Mouse (Mus musculus) cerebellum, adult (tissue): ENCODE measurements around the gene Lyplal1.
A peak's percentile ranks its signal among the peaks of the same experiment; 100 is the strongest.

ENCODE experiments used
- ATAC-seq: cut with Nextera tagmentation; 2 replicates; pipeline ENCODE4 v1.9.2; 2017; ENCODE audit warnings: mild to moderate bottlenecking, moderate library complexity, mixed read lengths; ENCODE audit not compliant: insufficient number of reproducible peaks, low FRiP score, low TSS enrichment

Lyplal1 gene

DNA sequence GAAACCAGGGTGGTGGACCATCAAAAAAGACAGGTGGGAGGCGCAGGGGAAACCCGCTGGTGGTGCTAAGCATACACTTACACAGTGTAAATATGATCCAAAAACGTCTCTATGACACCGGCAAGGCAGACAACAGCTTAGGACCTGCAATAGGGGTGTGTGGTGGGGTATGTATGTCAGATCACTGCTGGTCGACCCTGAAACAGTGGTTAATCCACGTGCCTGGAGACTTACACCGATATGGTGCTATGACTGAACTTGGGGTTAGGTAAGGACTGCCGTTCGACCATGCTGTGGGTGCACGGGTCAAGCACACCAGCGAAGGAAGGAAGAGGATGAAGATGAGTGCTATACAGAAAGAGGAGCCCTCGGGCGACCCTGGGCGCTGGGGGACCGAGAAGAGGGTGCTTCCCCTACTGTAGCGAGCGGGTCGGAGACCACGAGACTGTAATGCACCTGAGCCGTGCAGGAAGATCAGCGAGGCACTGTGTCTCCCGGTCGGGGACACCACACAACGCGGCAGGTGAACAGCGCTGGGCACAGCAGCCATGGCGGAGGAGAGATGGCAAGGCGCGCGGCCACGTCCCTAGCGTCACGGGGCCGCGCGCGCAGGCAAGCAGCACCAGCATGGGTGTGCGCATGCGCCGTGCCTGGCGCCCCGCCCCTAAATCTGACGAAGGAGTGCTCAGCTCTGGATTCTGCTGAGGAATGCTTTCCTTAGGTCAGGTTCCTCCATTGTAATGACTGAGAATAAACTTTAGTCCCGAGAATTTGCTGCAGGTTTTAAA, at the start of gene Lyplal1:
Gene Lyplal1 (minus strand): TSS at position 610 of the 788 bp plus-strand sequence.
- peak; percentile 94 for ATAC-seq

DNA sequence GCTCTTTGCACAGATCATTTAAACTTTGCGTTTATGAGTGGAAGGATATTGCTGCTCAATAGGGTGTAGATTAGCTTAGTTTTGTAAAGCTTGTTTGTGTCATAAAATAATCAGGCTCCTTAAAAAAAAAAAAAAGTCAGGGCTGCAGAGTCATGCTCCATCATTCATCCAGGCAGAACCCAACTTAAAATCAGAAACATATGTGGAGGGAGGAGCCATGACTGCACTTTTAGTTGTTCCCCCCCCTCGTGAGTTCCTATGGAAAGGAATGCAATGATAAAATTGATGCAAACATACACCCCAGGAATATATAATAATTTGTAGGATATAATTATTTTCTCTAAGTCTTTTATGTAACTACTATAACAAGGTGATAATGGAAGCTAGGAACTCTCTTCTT, 46.5 kb upstream of the Lyplal1 start:
- no peak for ATAC-seq

DNA sequence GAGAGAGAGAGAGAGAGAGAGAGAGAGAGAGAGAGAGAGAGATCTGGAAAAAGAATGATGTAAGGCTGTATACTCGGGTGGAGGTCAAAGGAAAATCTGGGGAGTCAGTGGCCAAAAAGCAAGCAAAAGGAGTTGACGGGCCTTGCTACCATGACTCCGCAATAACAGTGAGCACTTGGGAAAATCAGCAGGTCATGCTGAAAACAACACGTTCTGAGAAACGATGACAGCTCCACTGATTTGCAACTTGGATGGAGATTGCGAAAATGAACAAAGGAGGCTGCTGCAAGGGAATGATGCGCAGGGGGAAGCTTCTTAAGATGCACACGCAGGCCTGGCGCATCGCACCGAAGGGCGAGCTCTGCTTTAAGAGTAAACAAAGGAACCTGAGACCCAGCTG, 46.1 kb upstream of the Lyplal1 start:
- no peak for ATAC-seq

DNA sequence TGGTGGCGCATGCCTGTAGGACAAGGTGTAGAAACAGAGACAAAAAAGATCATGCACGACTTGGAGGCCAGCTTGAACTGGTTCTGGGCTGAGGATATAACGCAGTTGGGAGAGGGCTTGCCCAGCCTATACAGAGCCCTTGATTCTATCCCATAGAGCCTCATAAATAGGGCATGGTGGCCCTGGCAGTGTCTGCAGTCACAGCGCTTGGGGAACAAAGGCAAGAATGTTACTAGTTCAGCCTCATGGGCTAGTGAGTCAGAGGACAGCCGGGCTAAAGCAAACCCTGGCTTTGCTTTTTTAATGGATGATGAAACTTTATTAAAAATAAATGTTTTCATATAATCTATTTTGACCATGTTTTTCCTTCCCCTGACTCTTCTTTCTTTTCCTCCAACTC, 33.3 kb upstream of the Lyplal1 start:
- no peak for ATAC-seq

DNA sequence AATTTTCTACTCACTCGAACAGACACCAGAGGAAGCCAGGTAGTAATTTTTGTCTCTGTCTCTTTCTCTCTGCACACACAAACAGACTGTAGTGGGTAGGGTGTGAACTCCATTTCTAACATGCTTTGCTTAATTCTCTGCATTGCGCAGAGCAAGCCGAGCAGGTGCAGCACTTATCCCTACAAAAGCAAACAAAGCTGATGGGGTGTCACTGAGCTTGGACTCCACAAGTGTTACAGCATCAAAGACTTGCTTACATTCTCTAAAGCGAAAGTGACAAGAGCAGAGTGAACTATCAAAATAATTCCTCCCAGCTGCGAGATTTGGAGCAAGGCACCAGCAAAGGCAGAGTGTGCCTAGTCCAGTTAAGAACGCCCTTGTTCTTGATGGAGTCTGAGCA, 28.3 kb upstream of the Lyplal1 start:
- ATAC-seq: no peak

DNA sequence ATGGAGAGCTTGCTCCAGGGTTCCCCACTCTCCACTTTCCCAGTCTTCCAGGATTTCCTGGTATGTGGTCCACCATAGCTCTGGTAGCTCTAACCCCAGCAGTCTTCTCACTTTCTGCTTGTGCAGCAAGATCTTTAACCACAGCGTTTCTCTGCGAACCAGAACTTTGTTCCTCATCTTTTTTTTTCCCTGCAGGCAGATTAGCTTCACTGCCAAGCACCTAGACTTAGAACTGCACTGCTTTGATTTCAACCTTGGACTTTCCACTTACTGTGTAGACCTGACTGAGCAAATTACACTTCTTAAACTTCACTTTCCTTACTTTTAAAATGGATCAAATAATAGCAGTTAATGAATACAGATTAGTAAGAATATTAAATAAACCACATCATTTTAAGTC, 23.1 kb upstream of the Lyplal1 start:
- no peak for ATAC-seq

DNA sequence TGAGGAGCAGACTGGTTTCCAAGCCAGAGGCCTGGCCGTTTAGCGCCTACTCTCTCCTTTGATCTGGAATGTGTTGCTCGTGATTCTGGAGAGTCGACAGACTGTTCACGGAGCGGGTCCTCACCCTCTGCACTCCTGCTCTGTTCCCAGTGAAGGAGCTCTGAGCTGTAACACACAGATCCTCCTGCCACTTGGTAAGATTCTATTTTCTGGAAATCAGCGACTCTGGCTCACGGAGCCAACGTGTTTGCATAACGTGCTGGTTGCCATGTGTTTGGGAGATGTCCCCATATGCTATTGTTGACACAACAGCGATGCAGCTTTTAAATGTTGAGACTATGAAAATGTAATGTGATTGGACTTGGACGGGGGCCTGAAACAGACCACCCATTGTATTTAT, 20.8 kb upstream of the Lyplal1 start:
- ATAC-seq: no peak

DNA sequence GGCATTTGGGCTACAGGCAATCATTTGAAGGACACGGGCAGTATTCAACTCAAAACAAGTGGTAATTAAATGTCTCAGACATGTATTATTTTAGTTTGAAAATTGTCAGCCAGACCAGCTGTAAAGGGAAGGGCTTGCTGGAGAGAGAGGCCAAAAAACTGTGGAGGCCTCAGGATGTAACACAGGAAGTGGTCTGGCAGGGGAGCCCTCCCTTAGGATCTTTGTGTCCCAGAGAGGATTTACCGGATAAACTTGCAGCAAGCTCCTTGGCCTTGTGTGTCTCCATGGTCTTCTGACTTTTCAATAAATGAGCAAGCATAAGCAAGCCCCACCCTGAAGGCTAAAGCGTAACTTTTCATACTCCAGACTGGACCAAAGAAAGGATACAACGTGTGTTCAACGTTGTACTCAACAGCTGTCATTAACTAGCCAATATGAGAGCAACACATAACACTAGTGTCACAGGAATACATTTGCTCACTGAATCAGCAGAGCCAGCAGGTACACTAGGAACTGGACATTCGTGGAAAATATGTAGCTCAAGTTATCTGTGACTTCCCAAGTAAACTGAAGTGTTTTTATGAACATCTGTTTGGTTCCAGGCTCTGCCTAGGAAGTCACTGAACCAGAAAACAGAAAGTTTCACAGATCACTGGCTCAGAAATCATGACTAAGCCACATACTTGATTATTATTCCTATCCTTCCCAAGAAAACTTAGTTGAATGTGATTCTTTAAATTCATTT, 19.7 kb upstream of the Lyplal1 start:
- no peak for ATAC-seq

DNA sequence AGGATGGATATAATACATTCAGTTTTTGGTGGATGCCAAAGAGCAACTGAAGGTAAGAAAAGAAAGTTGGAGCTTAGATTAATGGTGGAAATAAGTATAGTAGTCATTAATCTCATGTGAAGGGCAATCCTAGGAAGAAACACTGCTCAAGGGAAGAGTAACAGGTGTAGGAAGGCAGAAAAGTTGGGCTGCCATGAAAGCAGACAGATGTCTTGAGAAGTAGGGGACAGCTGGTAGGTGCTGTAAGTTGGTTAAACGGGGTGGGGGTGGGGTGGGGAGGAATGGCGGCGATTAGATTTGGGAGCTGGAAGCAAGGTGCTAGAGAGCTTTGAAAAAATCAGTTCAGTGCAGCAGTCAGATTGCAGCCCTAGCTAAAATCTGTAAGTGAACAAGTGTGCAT, 14.4 kb upstream of the Lyplal1 start:
- ATAC-seq: no peak

DNA sequence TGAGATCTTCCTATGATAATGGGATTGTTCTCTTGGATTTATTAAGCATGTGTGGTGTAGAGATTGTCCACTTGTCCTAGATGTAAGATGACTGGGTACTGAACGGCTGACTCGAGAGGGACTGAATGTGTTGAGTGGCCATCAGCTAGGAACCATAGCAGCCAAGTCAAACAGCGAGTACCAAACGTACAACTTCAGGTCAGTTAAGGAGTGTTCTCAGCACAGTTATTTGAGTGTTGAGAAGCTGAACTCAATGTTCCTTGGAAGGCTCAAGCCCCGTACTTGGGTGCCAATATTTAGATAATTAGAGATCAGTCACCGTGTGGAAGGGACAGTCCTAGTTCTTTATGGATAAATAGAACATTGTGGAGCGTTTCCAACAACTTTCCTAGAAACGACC, 11.8 kb upstream of the Lyplal1 start:
- no peak for ATAC-seq

DNA sequence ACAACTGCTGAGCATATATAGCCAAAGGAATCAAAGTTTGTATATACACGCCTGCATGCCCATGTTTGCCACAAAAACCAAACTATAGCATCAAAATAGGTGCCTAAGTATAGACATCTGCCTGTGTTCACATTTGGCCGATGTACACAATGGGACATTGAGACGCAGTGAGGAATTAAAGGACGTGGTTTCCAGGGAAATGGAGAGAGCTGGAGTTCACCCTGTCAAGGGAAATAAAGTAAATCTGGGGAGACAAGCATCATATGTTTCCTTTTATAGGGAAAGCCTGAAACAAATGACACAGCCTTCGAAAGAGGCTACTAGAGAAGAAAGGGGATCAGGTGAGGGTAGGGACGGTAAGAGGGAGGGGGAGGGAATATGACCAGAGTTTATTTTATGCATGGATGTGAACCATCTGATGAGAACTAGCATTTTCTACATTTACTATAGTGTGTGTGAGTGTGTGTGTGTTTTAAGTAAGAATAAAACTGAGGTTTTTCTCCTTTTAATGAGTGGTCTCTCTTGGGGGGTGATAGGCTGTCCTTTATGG, 9.3 kb upstream of the Lyplal1 start:
- ATAC-seq: no peak

DNA sequence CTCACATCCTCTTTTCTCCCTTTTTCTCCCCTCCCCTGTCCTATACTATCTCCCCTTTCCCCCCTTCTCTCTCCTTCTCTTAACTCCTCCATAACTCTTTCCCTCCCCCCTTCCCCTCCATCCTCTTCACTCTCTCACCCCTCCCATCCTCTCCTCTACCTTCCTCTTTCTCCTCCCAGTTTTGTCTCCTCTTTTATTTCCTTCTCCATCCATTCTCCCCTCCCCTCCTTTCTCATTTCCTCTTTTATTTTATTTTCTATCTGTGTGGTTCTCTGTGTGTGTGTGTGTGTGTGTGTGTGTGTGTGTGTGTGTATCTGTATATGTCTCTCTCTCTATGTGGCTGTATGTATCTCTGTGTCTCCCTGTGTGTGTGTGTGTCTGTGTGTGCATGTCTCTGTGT, 6.6 kb upstream of the Lyplal1 start:
- no peak for ATAC-seq

DNA sequence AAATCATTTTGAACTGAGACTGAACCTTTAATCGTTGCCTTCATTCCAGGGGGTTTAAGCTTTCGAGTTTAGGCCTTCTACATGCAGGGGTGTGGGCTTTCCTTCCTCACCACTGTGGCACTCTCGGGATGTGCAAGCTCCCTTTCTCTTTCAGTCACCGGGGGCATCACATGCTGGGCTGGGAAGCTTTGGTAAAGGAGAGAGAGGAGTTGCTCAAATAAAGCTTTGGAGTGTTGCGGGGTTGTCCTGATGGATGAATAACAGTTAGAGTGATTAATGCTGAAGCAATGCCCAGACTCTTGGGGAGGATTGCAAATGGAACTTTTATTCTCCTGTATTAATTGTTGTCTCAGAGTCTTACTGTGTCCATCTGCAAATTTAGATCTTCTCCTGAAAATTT, 2.7 kb upstream of the Lyplal1 start:
- no peak for ATAC-seq

DNA sequence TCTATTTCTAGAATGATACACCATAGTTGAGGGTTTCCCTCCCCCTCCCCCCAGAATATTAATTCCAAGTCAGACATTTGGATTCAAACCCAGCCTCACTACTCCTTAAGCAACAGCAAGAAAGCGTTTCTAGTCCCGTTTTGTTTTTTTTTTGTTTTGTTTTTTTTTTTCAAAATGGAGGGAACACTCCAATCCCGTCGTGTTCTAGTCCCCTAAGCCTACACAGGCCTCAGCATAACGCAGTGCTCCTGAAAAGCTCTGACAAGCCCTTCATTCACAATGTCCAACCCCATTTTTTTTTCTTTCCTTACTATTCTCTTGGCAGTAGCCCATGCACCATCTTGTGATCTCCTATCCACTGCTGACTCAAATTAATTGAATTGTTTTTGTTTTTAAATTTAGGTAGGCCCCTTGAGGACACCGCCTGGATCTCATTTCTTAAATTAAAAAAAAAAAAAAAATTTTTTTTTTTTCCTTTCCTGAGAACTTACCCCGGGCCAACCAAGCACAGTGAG, 967 bp downstream of the Lyplal1 start:
- no peak for ATAC-seq

DNA sequence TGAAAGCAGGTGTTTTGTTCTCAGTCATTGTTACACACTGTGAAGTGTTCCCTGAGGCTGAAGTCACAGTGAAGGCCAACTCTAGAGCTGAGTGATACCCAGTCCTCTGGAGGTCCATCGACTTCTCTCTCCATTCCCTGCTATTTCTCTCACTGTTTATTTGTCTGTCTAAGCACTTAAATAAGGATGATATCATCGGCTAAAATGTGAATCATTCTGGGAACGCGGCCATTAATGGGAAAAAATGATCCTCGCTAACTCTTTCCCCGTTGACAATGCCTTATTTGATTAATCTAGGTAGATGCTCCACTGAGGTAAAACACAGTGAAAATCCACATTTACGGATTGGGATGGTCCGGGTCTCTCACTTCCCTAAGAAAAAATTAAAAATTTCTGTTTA, 14.8 kb downstream of the Lyplal1 start:
- ATAC-seq: no peak

DNA sequence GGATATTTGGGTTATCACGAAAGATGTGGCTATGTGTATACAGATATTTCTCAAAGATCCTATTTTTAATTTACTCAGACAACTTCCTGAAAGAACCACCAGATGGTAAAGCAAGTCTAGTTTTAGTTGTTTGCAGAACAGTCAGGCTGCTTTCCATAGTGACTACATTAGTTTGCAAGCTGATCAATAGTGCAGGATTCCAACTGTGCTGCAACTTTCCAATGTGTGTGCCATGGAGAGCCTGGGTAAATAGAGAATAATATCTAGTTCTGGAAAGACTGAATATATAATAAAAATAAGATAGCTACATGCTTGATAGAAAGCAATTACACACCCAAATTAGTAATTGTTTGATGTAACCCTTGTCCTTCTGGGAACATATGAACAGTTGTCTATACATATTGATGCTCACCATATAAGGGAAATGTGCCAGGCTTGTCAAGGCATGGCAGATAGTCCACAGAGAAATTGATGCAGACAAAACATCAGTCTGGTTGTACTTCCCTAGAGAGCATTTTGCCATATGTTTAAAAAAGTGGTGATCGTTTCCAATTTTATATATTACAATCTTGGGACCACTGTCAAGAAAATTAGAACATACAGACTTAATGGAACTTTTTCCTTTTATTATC, 50.7 kb downstream of the Lyplal1 start:
- no peak for ATAC-seq

DNA sequence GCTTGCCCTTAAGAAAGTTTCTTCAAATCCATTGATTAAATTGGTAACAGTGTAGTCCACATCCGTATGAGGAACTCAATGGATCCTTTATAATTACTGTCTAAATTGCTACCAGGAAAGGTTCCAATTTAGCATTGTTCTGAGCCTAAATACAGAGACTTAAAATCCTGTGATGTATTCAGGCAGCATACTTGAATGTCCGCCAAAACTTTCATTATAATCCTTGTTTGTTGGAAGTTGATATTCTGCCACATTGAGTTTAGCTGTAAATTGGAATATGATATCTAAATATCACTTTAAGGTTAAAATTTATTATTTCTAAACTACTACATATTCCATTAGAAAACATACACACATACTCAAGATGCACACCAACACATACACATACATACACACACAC, 57.1 kb downstream of the Lyplal1 start:
- no peak for ATAC-seq

DNA sequence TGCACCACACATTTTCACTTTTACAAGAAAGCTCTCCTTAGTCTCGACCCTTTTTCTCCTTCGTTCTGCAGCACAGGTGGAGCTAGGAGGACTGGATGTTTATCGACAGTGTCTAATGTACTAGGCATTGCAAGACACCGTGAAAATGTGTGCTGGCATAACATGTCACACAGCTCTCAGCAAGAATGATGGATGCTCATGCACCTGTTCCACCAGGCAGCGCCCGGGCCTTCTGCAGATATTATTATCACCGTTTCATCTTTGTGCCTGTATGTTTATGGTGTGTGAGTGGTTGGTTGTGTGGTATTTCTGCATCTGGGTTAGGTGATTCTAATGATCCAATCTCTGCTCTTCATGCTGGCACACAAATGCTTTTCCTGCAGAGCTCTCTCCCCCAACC, 62.9 kb downstream of the Lyplal1 start:
- no peak for ATAC-seq

DNA sequence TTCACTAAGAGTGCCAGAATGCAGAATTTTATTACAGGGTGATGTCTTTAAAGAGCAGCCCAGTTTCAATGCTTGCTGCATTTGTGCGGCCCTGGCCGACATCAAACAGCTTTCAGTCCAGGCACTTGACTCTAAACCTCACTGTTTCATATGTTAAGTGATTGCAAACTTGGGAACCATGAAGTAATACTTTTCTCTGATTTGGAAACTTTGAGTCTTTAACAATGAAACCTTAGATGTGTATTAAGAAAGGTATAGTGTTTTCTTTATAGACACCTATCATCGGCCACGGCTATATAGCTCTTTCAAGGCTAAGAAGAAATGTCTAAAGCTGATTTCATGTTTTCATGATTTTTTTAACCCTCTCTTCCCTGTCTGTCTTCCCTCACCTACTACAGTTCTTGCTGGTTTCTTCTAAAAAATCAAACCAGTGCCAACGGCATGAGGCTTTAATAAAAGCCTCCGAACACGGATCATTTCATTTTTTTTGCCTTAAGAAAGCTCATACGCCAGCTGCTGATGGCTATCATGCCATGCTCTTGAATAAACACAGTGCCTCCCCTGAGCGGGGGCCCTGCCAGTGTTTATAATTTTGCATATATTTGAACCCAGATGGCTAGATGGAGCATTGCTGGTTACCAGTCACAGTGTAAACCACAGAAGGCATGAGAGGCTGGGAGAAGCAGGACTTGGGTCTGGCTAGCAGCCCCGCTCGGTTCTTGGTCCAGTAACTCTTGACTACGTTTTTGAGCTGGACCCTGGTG, 63.6 kb downstream of the Lyplal1 start:
- no peak for ATAC-seq

DNA sequence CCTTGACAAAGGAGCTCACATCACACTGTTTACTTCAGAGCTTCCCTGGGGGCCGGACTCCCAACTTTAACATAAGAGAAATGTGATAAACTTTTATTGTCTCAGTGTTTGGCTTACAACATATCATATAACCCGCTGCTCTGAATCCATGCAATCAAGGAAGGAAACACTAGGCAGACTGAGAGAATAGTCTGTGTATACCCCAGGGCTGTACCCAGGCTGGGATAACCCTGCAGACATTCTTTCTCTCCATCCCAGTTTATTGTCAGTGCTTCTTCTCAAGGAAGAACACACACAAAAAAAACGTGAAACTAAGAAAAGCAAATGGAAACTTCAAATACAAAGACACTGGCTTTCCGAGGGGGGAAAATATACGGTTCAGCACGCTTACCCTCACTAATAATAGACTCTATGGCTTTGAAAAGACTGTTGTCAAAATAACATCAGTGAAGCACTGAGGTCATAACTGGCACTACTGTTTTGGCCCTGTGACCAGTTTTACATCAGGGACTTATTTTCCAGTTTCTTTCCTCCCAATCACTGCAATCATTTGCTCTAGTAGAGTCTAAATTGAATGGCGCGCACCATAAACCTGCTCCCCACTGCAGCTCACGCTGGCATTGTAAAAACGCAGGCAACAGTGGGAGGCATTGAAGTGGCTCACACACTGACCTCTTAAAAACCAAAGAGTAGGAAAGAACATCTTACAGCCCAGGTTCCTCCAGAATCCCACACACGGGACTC, 73.2 kb downstream of the Lyplal1 start:
- ATAC-seq: no peak
